Mouse (Mus musculus): ENCODE measurements around the gene Slc15a1. TPM values are rescaled to one million over a fixed set of nuclear protein-coding genes. Genes with fewer than 3 reads are reported as not detected.

The Slc15a1 gene
- polyA plus RNA-seq, 1 experiment, result not detected

DNA sequence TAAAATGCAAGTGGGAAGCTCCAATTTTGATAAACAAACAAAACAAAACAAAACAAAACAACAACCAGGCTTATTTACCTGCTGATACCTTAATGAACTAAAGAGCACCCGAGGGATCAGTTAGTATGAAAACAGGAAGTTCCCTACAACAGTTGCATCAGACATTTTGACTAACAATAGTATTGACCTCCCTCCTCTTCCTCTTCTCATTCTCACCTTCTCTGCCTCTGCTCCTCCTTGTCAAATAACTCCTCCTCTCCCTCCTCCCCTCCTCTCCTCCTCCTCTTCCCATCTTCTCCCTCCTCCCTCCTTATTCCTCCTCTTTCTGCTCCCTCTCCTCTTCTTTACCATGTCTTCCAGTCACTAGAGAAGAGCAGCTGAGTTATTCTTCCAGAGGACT lies 22.1 kb upstream of the Slc15a1 start:
- Histone ChIP-seq H3K27me3 (ENCODE audit: control insufficient read depth, insufficient read depth, insufficient read length) (peaks cover 7% of the 10 kb centered on the region), H3ac (ENCODE audit: control insufficient read depth, insufficient read length, low read depth) (no peak overlapping the region), H3K36me3 (ENCODE audit: control insufficient read depth, insufficient read depth) (no peaks in the 10 kb centered on the region), H3K79me2 (ENCODE audit: control insufficient read depth, insufficient read depth) (no peaks in the 10 kb centered on the region), H3K79me3 (ENCODE audit: low read depth) (no peaks in the 10 kb centered on the region), H3K4me3 (ENCODE audit: insufficient read depth, poor library complexity, severe bottlenecking) (no peak overlapping the region)
- TF ChIP-seq USF1 (IDR thresholded peaks at IDR 0.05; ENCODE audit: low read depth) (no peak), CEBPB (IDR thresholded peaks at IDR 0.05; ENCODE audit: low read depth) (no peak), MYOD1 (IDR thresholded peaks at IDR 0.05; ENCODE audit: control insufficient read depth, insufficient read length, low read depth) (no peak), CTCF (IDR thresholded peaks at IDR 0.05; ENCODE audit: control insufficient read depth, insufficient read depth, insufficient read length) (no peak)

DNA sequence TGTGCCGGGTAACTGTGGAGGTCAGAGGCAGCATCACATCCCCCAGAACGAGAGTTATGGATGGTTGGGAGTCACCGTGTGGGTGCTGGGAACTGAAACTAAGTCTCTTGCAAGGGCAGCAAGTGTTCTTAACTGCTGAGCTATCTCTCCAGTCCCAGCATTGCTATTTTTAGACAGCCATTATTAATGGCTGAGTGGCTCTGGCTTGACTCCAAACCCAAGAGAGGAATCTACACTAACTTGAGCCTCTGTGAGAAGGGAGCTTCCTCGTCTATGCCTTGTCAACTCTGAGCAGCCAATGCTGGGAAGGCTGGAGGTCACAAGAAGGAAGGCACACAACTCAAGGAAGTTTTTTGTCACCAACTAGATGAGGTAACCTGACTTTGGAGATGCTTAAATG lies 16.7 kb upstream of the Slc15a1 start:
- Histone ChIP-seq H3K79me3 (ENCODE audit: low read depth) (no peaks in the 10 kb centered on the region), H3K27me3 (ENCODE audit: control insufficient read depth, insufficient read depth, insufficient read length) (no peaks in the 10 kb centered on the region)
- TF ChIP-seq FOSL1 (IDR thresholded peaks at IDR 0.05; ENCODE audit: insufficient read depth, low read length, poor library complexity, severe bottlenecking) (no peak), CTCF (IDR thresholded peaks at IDR 0.05; ENCODE audit: control insufficient read depth, insufficient read depth, insufficient read length) (no peak), USF1 (IDR thresholded peaks at IDR 0.05; ENCODE audit: low read depth) (no peak), MYOG (IDR thresholded peaks at IDR 0.05; ENCODE audit: control insufficient read depth, extremely low read depth, insufficient read length) (no peak)

DNA sequence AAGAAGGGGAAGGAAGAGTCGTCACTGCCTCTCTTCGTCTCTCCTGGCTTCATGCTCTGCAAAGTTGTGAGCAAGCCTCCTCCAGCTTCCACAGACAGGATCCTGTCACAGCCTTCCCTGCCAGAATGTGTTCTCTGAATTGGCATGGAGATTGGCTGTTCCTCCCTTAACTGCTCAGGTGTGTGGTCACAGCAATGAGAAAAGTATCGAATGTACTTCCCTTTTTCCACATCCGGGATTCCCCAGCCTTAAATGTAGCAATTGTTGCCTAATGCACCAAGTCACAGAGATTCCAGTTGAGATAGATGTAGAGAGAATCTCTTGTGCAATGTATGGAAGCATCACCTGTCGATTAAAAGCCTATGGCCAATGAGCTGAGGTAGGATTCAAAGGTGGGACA lies 11.8 kb upstream of the Slc15a1 start:
- no peak overlapping the region for H3ac ChIP-seq (ENCODE audit: control insufficient read depth, insufficient read length, low read depth)
- H3K36me3 ChIP-seq (ENCODE audit: control insufficient read depth, insufficient read depth), result no peaks in the 10 kb centered on the region
- no peak overlapping the region for H3K4me3 ChIP-seq (ENCODE audit: insufficient read depth, poor library complexity, severe bottlenecking)
- TF ChIP-seq FOSL1 (IDR thresholded peaks at IDR 0.05; ENCODE audit: insufficient read depth, low read length, poor library complexity, severe bottlenecking) (no peak), USF1 (IDR thresholded peaks at IDR 0.05; ENCODE audit: low read depth) (no peak), CTCF (IDR thresholded peaks at IDR 0.05; ENCODE audit: control insufficient read depth, insufficient read depth, insufficient read length) (no peak), MAX (IDR thresholded peaks at IDR 0.05) (no peak), MYOD1 (IDR thresholded peaks at IDR 0.05; ENCODE audit: control insufficient read depth, insufficient read length, low read depth) (no peak), MYOG (IDR thresholded peaks at IDR 0.05; ENCODE audit: control insufficient read depth, extremely low read depth, insufficient read length) (no peak), CEBPB (IDR thresholded peaks at IDR 0.05; ENCODE audit: low read depth) (no peak)
- no peaks in the 10 kb centered on the region for H3K79me2 ChIP-seq (ENCODE audit: control insufficient read depth, insufficient read depth)
- H3K79me3 ChIP-seq (ENCODE audit: low read depth), result no peaks in the 10 kb centered on the region
- no peaks in the 10 kb centered on the region for H3K27me3 ChIP-seq (ENCODE audit: control insufficient read depth, insufficient read depth, insufficient read length)

More for the DNA sequence above, 16.7 kb upstream of the Slc15a1 start:
- H3K79me2 ChIP-seq (ENCODE audit: control insufficient read depth, insufficient read depth), result no peaks in the 10 kb centered on the region
- no peak overlapping the region for H3K4me3 ChIP-seq (ENCODE audit: insufficient read depth, poor library complexity, severe bottlenecking)
- no peaks in the 10 kb centered on the region for H3K36me3 ChIP-seq (ENCODE audit: control insufficient read depth, insufficient read depth)
- H3ac ChIP-seq (ENCODE audit: control insufficient read depth, insufficient read length, low read depth), result no peak overlapping the region

DNA sequence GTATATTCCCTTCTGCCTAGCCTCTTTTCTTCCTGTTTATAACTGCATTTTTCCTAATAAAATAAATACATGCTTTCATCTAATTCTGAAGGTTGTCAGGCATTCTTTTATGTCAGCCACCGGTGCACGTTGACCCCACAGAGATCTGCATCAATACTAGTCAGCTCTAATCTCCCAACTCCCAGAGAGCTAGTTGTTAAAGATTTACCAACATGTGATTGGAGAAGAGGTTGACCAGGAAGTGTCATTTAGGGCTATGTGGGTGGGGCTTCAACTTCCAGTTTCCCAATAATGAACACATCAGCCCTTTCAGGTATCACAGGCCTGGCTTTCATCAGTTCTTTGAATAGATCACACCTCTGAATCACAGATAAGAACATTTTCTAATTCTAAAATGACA lies 3.9 kb upstream of the Slc15a1 start:
- no peak overlapping the region for H3K4me3 ChIP-seq (ENCODE audit: insufficient read depth, poor library complexity, severe bottlenecking)
- peaks cover 35% of the 10 kb centered on the region for H3K27me3 ChIP-seq (ENCODE audit: control insufficient read depth, insufficient read depth, insufficient read length)
- H3K36me3 ChIP-seq (ENCODE audit: control insufficient read depth, insufficient read depth), result no peaks in the 10 kb centered on the region
- H3ac ChIP-seq (ENCODE audit: control insufficient read depth, insufficient read length, low read depth), result no peak overlapping the region
- TF ChIP-seq FOSL1 (IDR thresholded peaks at IDR 0.05; ENCODE audit: insufficient read depth, low read length, poor library complexity, severe bottlenecking) (no peak), USF1 (IDR thresholded peaks at IDR 0.05; ENCODE audit: low read depth) (no peak), CTCF (IDR thresholded peaks at IDR 0.05; ENCODE audit: control insufficient read depth, insufficient read depth, insufficient read length) (no peak), MYOG (IDR thresholded peaks at IDR 0.05; ENCODE audit: control insufficient read depth, extremely low read depth, insufficient read length) (no peak), CEBPB (IDR thresholded peaks at IDR 0.05; ENCODE audit: low read depth) (no peak), MYOD1 (IDR thresholded peaks at IDR 0.05; ENCODE audit: control insufficient read depth, insufficient read length, low read depth) (no peak), MAX (IDR thresholded peaks at IDR 0.05) (no peak)
- H3K79me2 ChIP-seq (ENCODE audit: control insufficient read depth, insufficient read depth), result no peaks in the 10 kb centered on the region
- H3K79me3 ChIP-seq (ENCODE audit: low read depth), result no peaks in the 10 kb centered on the region

DNA sequence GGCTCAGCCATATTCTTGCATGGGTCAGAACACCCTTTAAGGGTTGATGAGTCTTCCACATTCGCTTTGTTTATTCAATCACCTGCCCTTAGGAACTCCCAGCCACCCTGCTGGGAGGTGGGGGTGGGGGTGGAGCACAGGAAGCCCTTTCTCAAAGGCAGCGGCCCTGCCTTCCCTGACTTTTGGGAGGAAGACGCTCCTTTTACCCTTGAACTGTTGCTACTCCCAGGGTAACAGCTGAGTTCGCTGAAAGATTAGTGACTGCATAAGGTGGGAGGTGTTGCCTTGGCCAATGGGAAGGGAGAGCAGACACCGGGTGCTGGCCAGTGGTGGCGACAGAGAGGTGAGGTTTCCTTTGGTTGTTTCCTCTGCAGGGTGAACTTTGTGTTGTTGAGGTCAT lies 1.3 kb upstream of the Slc15a1 start:
- H3K79me3 ChIP-seq (ENCODE audit: low read depth), result no peaks in the 10 kb centered on the region
- no peaks in the 10 kb centered on the region for H3K36me3 ChIP-seq (ENCODE audit: control insufficient read depth, insufficient read depth)
- no peak overlapping the region for H3ac ChIP-seq (ENCODE audit: control insufficient read depth, insufficient read length, low read depth)
- no peaks in the 10 kb centered on the region for H3K79me2 ChIP-seq (ENCODE audit: control insufficient read depth, insufficient read depth)
- no peak overlapping the region for H3K4me3 ChIP-seq (ENCODE audit: insufficient read depth, poor library complexity, severe bottlenecking)
- H3K27me3 ChIP-seq (ENCODE audit: control insufficient read depth, insufficient read depth, insufficient read length), result peaks cover 53% of the 10 kb centered on the region
- TF ChIP-seq MYOD1 (IDR thresholded peaks at IDR 0.05; ENCODE audit: control insufficient read depth, insufficient read length, low read depth), result no peak
- no peak for TF ChIP-seq FOSL1 (IDR thresholded peaks at IDR 0.05; ENCODE audit: insufficient read depth, low read length, poor library complexity, severe bottlenecking)
- no peak for TF ChIP-seq MAX (IDR thresholded peaks at IDR 0.05)
- TF ChIP-seq CEBPB (IDR thresholded peaks at IDR 0.05; ENCODE audit: low read depth), result no peak
- TF ChIP-seq USF1 (IDR thresholded peaks at IDR 0.05; ENCODE audit: low read depth), result no peak
- no peak for TF ChIP-seq CTCF (IDR thresholded peaks at IDR 0.05; ENCODE audit: control insufficient read depth, insufficient read depth, insufficient read length)
- TF ChIP-seq MYOG (IDR thresholded peaks at IDR 0.05; ENCODE audit: control insufficient read depth, extremely low read depth, insufficient read length), result no peak

DNA sequence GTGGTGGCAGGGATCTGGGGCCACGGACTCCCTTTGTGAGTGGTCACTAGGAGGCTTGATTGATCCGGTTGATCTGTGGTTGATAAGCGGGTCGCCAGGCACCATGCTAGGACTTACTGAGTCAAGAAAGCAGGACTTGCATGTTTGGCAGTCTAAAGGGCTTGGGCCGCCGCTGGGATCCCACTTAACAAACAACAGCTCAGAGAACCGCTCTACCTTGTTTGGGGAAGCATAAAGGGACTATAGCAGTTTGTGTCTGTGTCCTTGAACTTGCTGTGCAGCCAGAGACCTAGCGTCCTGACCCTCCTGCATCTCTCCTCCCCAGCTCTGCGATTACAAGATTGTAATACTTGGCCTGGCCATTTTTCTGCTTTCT lies 421 bp upstream of the Slc15a1 start:
- H3ac ChIP-seq (ENCODE audit: control insufficient read depth, insufficient read length, low read depth), result no peak overlapping the region
- H3K79me3 ChIP-seq (ENCODE audit: low read depth), result no peaks in the 10 kb centered on the region
- no peaks in the 10 kb centered on the region for H3K36me3 ChIP-seq (ENCODE audit: control insufficient read depth, insufficient read depth)
- peaks cover 59% of the 10 kb centered on the region for H3K27me3 ChIP-seq (ENCODE audit: control insufficient read depth, insufficient read depth, insufficient read length)
- TF ChIP-seq MYOD1 (IDR thresholded peaks at IDR 0.05; ENCODE audit: control insufficient read depth, insufficient read length, low read depth) (no peak), CEBPB (IDR thresholded peaks at IDR 0.05; ENCODE audit: low read depth) (no peak), MYOG (IDR thresholded peaks at IDR 0.05; ENCODE audit: control insufficient read depth, extremely low read depth, insufficient read length) (no peak), CTCF (IDR thresholded peaks at IDR 0.05; ENCODE audit: control insufficient read depth, insufficient read depth, insufficient read length) (no peak), MAX (IDR thresholded peaks at IDR 0.05) (no peak), FOSL1 (IDR thresholded peaks at IDR 0.05; ENCODE audit: insufficient read depth, low read length, poor library complexity, severe bottlenecking) (no peak), USF1 (IDR thresholded peaks at IDR 0.05; ENCODE audit: low read depth) (no peak)
- no peak overlapping the region for H3K4me3 ChIP-seq (ENCODE audit: insufficient read depth, poor library complexity, severe bottlenecking)
- no peaks in the 10 kb centered on the region for H3K79me2 ChIP-seq (ENCODE audit: control insufficient read depth, insufficient read depth)

Measured in C2C12 (cell line).